Mouse (Mus musculus) effector memory CD4-positive, alpha-beta T cell, adult 7 months (primary cell): ENCODE data around the gene Ap1b1. TPM values are rescaled to one million over a fixed set of nuclear protein-coding genes. Genes with fewer than 3 reads are reported as not detected.

Experiments
- polyA plus RNA-seq: library from polyadenylated mRNA; unstranded; fragments of 100-300 nt; shearing (Covaris generic); gene quantifications from one replicate; pipeline ENCODE4 v1.2.1, GENCODE M21; 2017

Ap1b1 gene
- 110 TPM for polyA plus RNA-seq

DNA sequence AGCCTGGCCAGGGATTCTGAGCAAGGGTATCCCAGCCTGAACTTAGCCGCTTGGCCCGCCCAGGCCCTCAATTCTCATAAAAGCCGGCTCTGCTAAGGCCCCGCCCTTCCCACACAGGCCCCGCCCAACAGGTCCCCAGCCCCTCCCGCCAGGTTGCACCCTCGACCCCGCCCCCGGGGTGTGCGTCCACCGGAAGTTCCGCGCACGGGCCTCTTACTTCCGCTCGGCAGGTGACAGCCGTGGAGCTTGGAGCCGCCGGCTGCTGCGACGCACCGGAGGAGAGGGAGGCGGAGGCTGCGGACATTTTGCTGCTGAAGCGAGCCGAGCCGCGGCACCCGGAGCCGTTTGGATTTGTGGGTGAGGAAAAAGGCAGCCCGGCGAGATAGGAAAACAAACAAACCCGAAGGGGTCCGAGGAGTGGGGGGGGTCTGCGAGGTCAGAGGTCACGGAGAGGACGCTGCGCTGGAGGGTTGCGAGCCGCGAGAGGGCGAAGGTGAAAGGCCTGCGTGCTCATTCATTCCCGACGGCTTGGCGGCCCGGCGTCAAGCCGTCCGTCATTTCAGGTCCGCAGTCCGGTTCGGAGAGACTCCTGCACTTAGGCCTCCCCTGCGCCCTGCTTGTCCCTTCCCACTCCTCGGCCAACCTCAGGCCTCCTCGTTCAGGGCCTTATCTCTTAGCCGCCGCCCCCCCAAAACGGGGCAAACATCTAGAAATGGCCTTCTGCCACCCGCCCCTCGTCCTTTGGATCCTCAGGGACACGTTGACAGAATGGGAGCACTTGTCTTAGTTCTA lies at the start of gene Ap1b1:
Ap1b1 (plus strand) TSS at position 130 of the 792 bp plus-strand sequence.

DNA sequence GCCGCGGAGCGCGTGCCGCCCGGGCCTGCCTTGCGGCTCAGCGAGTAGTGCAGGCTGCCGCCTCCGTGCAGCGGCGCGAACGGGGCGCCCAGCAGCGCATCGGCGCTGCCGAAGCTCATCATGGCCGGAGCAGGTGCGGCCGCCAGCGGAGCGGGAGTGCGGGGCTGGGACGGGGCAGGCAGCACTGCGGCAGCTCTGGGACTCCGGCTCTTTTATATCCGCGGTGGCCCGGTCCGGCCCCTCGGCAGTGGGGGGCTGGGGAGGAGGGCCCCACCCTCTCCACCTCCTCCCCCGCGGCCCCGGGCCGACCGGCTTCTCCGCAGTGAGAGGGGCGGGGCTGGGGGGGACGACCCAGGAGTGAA lies 38.8 kb upstream of the Ap1b1 start, which contains the start of gene Nefh:
Nefh (minus strand) TSS at position 252 of the 362 bp plus-strand sequence.

DNA sequence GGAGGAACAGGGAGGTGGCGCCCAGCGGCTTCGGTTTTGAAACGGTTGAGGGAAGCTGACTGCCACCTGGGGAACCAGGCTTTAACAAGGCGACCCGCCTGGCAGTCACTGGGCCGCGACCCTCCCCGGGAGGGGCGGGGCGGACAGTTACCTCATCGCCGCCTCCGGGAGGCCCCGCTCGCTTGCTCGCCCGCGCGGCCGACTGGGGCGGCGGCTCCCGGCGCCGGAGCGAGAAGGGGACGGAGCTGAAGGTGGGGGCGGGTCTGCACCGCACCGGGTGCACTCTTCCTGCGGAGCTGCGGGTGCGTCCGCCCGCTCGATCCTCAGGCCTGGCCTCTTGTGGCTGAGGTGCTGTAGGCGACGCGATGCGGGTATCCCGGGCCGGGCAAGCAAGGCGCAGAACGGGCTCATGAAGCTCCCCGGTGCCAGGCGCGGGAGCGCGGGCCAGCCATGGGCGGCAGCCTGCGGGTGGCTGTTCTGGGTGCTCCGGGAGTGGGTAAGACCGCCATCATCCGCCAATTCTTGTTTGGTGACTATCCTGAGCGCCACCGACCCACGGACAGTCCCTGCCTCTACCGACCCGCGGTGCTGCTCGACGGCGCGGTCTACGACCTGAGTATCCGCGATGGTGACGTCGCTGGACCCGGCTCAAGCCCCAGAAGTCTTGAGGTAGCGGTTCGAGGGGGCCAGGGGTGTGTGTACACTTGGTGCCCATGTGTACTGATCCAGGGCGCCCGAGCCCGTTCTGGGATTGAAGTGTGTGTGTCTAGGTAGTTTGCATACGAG lies 71.4 kb downstream of the Ap1b1 start, which contains the start of gene Rasl10a:
Rasl10a (plus strand) TSS at position 273 of the 786 bp plus-strand sequence.

DNA sequence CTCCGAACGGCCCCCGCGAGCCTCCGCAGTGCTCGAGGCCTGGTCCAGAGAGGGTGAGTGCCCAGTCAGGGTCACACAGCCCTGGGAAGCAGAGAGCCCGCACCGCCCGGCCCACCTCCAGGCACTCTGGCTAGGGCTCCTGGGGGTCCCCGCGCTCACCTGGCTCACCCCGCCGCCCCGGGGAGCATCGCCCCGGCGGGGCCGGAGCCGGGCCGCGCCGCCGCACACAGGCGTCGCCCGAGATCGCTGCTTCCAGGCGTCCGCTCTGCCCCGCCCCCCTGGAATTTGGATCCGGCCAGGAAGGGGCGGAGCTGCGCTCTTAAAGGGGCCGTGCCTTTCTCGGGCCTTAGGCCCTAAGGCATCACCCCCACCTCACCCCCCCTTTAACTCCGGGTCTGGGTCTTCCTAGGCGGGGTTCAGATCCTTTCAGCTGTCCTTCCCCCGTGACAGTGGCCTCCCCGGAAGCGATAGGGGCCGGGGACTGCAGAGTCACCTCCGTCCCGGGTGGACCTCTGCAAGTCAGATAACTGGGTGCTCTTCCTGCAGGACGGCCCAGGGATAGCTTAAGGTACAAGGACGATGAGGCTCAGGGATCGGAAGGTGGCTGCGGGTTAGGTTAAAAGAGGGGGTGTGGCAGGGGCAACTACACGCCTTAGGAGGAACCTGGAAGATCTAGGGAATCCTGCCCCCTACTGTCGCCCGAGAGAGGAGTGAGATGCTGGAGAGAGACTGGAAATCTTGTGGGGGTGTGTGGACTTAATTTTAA lies 78.6 kb downstream of the Ap1b1 start, which contains the start of gene Gas2l1:
Gas2l1 (minus strand) TSS at position 272 of the 766 bp plus-strand sequence.

Other genes starting within 250 kb of the Ap1b1 start
- gene Cabp7, start 240.0 kb upstream of the Ap1b1 start, polyA plus RNA-seq: not detected
- gene Nf2, start 137.3 kb upstream of the Ap1b1 start, polyA plus RNA-seq: 47.5 TPM
- 18.9 TPM for gene Nipsnap1, start 112.9 kb upstream of the Ap1b1 start, polyA plus RNA-seq
- 27.2 TPM for gene Thoc5, start 91.5 kb upstream of the Ap1b1 start, polyA plus RNA-seq
- gene Nefh, start 38.8 kb upstream of the Ap1b1 start, polyA plus RNA-seq: 8.4 TPM
- not detected for gene Rasl10a, start 71.3 kb downstream of the Ap1b1 start, polyA plus RNA-seq
- 10.8 TPM for gene Gas2l1, start 78.5 kb downstream of the Ap1b1 start, polyA plus RNA-seq
- gene Rhbdd3, start 112.1 kb downstream of the Ap1b1 start, polyA plus RNA-seq: 3.1 TPM
- 722 TPM for gene Ewsr1, start 112.4 kb downstream of the Ap1b1 start, polyA plus RNA-seq
- 0.78 TPM for gene Emid1, start 165.4 kb downstream of the Ap1b1 start, polyA plus RNA-seq